Mouse (Mus musculus) spleen, postnatal 0 days (tissue): ENCODE data around the gene Pnliprp1. TPM values are rescaled to one million over a fixed set of nuclear protein-coding genes. Genes with fewer than 3 reads are reported as not detected.

Experiments used
- polyA plus RNA-seq: library from polyadenylated mRNA; unstranded; fragments of >200 nt; fragmentation: Nextera tagmentation; extraction: Ambion mirVana; gene quantifications from 2 replicates; pipeline ENCODE4 v1.2.1, GENCODE M21; 2015

Gene Pnliprp1
- 38.5 and 96.8 TPM in 2 replicates for polyA plus RNA-seq

DNA sequence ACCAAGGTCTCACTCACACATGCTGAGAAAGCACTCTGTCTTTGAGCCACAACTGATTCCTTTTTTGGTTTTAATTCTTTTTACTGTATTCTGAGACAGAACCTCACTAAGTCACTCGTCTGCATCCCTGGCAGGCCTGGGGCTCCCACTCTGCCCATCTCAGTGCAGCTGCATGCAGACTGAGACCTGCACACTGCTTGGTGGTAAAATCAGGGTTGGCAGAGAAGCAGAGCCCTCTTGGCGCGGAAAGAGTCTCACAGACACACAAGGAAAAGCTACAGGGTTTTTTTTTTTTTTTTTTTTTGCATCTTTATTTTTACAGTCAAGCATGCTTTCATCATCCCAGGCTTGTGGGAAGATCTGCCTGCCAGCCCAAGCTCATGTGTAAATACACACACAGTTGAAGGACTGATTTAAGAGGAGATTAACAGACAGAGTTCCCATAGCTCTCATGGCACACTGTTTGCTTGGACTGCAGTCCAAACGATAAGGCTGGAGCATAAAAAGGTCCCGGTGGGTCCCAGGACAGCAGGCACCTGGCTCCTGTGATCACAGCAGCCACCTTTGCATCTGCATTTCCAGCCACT lies at the start of gene Pnliprp1:
Gene Pnliprp1, plus strand, starts transcription at position 443 of the 587 bp plus-strand sequence.

DNA sequence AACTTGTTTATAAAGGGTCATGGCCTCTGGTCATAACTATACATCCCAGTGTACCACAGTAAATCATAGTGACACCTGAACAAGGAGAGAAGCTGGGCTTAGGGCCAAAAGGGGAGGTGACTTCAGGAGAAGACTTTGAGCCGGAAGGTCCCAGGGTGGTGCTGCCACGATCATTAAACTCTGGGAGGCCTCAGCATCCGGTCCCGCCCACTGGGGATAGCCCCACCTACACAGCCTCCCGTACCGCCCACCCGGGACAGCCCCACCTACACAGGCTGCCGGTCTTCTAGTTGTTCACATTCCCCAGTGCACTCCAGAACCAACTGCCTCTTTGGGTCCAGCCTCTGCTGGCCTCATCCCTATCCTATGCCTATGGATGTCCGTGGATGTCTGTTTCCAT lies 30.7 kb downstream of the Pnliprp1 start, which contains the start of gene Pnliprp2:
Gene Pnliprp2, plus strand, starts transcription at position 297 of the 400 bp plus-strand sequence.

Other genes with a start within 250 kb of the Pnliprp1 start
- not detected in 2 replicates for gene Ccdc172, start 216.9 kb upstream of the Pnliprp1 start, polyA plus RNA-seq
- 0.13 TPM in 1 of 2 replicates, not detected in the other for gene Pnlip, start 76.4 kb upstream of the Pnliprp1 start, polyA plus RNA-seq
- gene Pnliprp2, start 30.8 kb downstream of the Pnliprp1 start, polyA plus RNA-seq: 0.99 and 3.6 TPM in 2 replicates
- not detected in 2 replicates for gene 1700019N19Rik, start 65.6 kb downstream of the Pnliprp1 start, polyA plus RNA-seq
- gene Eno4, start 214.5 kb downstream of the Pnliprp1 start, polyA plus RNA-seq: 0.06 TPM in 1 of 2 replicates, not detected in the other
- gene Hspa12a, start 214.8 kb downstream of the Pnliprp1 start, polyA plus RNA-seq: 1.5 TPM in 2 replicates